Mouse (Mus musculus): ENCODE results near the gene Ptprn2. TPM values are rescaled to one million over a fixed set of nuclear protein-coding genes. Genes with fewer than 3 reads are reported as not detected.

The Ptprn2 gene
- polyA plus RNA-seq, 1 experiment from 2014 or later = 0.05 TPM

DNA sequence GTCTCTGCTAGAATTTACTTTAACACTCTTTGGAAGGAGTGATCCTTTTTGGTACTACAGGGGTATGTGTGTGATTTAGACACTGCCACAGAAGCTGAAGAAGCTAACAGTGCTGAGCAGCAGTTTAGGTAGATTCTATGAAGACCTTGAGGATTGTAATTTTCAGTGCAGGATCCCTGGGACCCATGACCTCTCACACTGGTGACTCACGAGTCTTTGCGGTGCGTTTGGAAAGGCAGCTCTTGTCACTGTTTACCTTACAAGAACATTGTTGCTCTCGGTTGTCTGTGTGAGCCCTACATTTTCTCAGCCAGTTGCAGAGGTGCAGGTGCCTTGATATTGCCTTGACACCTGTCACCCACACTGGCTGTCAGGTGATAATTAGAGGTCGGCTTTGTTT, 431.3 kb downstream of the Ptprn2 start:
- Histone ChIP-seq H3K27me3 (no peaks in the 10 kb centered on the region), H3K4me2 (no peak overlapping the region), H3K9ac (no peak overlapping the region), H3K27ac (no peak overlapping the region), H3K4me1 (replicated peaks) (no peaks in the 10 kb centered on the region), H3K9me3 (replicated peaks) (no peaks in the 10 kb centered on the region), H3K4me3 (replicated peaks) (no peak overlapping the region), H3K36me3 (no peaks in the 10 kb centered on the region)
- 69% methylated on average over 5 of the region's 5 CpGs for WGBS (ENCODE audit: insufficient replicate concordance)
- ATAC-seq (ENCODE audit: low read depth) = no peak
- no peak for DNase-seq

DNA sequence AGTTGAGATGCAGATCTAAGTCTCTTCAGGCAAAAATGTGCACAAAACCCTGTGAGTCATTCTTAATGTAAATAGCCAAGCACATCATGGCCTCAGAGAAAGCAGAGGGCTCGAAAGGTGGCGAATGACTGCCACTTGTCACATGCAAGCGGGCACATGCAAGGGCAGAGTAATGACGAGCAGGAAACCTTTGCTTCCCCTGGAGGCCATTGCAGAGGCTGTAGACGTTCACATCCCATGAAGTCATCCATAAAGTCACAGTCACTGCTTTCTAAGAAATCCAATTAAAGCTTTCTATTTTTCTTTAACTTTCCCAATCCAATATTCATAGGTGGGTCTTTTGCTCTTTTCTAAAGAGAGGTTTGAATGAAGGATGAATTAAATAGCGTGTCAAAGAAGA, 433.7 kb downstream of the Ptprn2 start:
- Histone ChIP-seq H3K9ac (no peak overlapping the region), H3K4me3 (replicated peaks) (no peak overlapping the region), H3K4me1 (replicated peaks) (no peaks in the 10 kb centered on the region), H3K9me3 (replicated peaks) (no peaks in the 10 kb centered on the region), H3K27me3 (no peaks in the 10 kb centered on the region), H3K36me3 (no peaks in the 10 kb centered on the region), H3K27ac (no peak overlapping the region), H3K4me2 (no peak overlapping the region)
- DNase-seq = no peak
- no peak for ATAC-seq (ENCODE audit: low read depth)
- WGBS (ENCODE audit: insufficient replicate concordance) = 59% methylated on average over 6 of the region's 6 CpGs

DNA sequence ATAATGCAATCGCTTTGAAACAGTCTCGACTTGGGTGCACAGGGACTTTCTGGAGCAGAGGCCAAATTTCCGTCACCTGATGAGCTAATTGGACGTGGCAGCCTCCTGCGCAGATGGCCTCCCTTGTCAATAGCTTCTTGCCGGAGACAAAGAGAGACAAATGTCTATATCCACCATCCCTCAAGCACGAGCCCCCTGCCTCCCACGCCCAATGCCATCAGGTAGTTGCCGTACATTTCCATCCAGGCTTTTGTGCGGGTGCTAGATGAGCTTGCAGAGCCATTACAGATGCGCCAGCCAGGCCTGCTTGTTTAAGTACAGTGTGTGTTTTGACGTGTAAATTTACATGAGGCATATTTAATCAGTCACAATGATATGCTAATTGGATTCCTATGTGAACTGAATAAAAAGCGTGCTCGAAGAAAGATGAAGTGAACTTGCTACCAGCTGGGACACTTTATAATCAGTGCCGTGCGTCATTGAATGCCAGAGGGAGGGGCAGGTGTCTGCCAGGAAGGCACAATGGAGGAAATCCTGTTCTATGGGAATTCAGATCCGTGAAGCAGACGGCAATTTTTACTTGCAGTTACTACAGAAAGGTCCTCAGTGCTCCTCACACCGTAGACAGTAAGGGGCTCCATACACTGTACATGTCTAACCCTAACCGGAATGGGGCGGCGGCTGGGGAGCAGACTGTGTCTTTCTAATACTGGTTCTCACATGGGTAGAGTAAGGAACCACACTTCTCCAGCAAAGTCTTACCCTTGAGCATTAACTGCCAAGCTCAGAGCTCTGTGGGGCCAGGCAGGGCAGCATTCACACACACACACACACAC, 434.4 kb downstream of the Ptprn2 start:
- WGBS (ENCODE audit: insufficient replicate concordance) = 73% methylated on average over 22 of the region's 22 CpGs
- DNase-seq = no peak
- Histone ChIP-seq H3K9ac (no peak overlapping the region), H3K9me3 (replicated peaks) (no peaks in the 10 kb centered on the region), H3K4me2 (no peak overlapping the region), H3K4me3 (replicated peaks) (no peak overlapping the region), H3K27me3 (no peaks in the 10 kb centered on the region), H3K27ac (no peak overlapping the region), H3K36me3 (no peaks in the 10 kb centered on the region), H3K4me1 (replicated peaks) (no peaks in the 10 kb centered on the region)
- ATAC-seq (ENCODE audit: low read depth) = no peak

DNA sequence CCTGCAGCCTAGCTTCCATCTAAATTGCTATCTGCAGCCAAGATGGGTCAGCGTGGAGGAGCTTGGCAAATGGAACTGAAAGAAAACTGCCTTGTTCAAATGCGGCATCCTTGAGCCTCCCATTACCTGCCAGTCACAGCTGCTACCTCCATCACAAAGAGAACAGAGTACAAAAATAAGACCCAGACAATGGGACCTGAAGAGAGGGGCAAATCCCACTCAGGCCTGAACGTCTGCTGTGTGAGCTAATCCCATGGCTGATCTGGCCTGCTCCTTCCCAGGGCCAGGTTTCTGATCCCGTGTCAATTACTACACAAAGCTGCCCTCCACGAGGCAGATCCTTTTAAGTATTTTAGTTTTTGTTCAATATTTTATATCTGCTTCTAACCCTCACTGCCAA, 441.6 kb downstream of the Ptprn2 start:
- no peak overlapping the region for H3K4me3 ChIP-seq (replicated peaks)
- ATAC-seq (ENCODE audit: low read depth) (no peak), DNase-seq (no peak)
- 68% methylated on average over 5 of the region's 5 CpGs for WGBS (ENCODE audit: insufficient replicate concordance)
- no peak overlapping the region for H3K27ac ChIP-seq
- no peak overlapping the region for H3K9ac ChIP-seq
- H3K4me1 ChIP-seq (replicated peaks) = no peaks in the 10 kb centered on the region
- H3K36me3 ChIP-seq = no peaks in the 10 kb centered on the region
- no peak overlapping the region for H3K4me2 ChIP-seq
- no peaks in the 10 kb centered on the region for H3K27me3 ChIP-seq
- no peaks in the 10 kb centered on the region for H3K9me3 ChIP-seq (replicated peaks)

- Histone ChIP-seq H3K4me3 (replicated peaks) (no peak overlapping the region), H3K4me2 (no peak overlapping the region), H3K4me1 (replicated peaks) (no peaks in the 10 kb centered on the region), H3K27ac (no peak overlapping the region), H3K27me3 (no peaks in the 10 kb centered on the region), H3K9me3 (replicated peaks) (no peaks in the 10 kb centered on the region), H3K36me3 (no peaks in the 10 kb centered on the region), H3K9ac (no peak overlapping the region)
- DNase-seq = no peak
- no peak for ATAC-seq (ENCODE audit: low read depth)
- WGBS (ENCODE audit: insufficient replicate concordance) = 66% methylated on average over 1 of the region's 1 CpGs
Observed at GRCm38 (mm10) chr12:116927516-116927915, 442.0 kb downstream of the Ptprn2 start.

- no peak overlapping the region for H3K4me3 ChIP-seq (replicated peaks)
- H3K9me3 ChIP-seq (replicated peaks) = no peaks in the 10 kb centered on the region
- ATAC-seq (ENCODE audit: low read depth) (no peak), DNase-seq (no peak)
- no peak overlapping the region for H3K27ac ChIP-seq
- H3K36me3 ChIP-seq = no peaks in the 10 kb centered on the region
- H3K27me3 ChIP-seq = no peaks in the 10 kb centered on the region
- WGBS (ENCODE audit: insufficient replicate concordance) = 56% methylated on average over 3 of the region's 3 CpGs
- H3K4me1 ChIP-seq (replicated peaks) = no peaks in the 10 kb centered on the region
- H3K9ac ChIP-seq = no peak overlapping the region
- no peak overlapping the region for H3K4me2 ChIP-seq
Observed at GRCm38 (mm10) chr12:116938158-116938854, 452.8 kb downstream of the Ptprn2 start.

- H3K36me3 ChIP-seq = no peaks in the 10 kb centered on the region
- H3K4me2 ChIP-seq = no peak overlapping the region
- no peaks in the 10 kb centered on the region for H3K4me1 ChIP-seq (replicated peaks)
- no peak overlapping the region for H3K9ac ChIP-seq
- no peak overlapping the region for H3K27ac ChIP-seq
- 58% methylated on average over 5 of the region's 5 CpGs for WGBS (ENCODE audit: insufficient replicate concordance)
- H3K9me3 ChIP-seq (replicated peaks) = no peaks in the 10 kb centered on the region
- ATAC-seq (ENCODE audit: low read depth) = no peak
- no peak overlapping the region for H3K4me3 ChIP-seq (replicated peaks)
- no peaks in the 10 kb centered on the region for H3K27me3 ChIP-seq
- DNase-seq = no peak
Observed at GRCm38 (mm10) chr12:116943883-116944282, 458.4 kb downstream of the Ptprn2 start.

DNA sequence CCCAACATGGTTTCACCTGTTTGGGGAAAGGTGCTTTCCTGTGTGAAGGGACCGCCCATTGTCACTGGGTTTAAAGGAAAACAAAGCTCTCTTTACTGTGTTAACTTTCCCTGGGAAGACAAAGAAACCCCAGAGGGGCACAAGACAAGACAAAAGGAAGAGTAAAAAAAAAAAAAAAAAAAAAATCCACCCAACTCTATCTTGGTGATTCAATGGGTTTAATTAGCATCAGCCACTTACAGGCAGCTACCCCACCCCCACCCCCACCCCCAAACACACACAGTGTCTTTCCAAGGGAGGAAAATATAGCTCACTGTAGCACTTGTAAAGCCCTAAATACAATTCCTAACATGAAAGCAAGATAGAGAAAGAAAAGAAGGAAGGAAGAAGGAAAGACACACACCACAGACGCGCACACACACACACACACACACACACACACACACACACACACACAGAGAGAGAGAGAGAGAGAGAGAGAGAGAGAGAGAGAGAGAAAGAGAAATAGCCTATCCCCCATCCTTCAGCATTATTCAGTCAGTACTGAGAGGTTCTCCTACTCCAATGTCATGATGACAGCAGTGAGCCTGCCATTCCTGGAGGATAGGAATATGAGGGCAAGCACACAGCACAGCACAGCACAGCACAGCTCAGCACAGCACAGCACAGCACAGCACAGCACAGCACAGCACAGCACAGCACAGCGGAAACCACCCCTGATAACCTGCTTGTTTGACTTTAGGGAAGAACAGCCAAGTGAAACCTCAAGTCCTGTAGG, 462.8 kb downstream of the Ptprn2 start:
- WGBS (ENCODE audit: insufficient replicate concordance) = 51% methylated on average over 2 of the region's 4 CpGs
- Histone ChIP-seq H3K9ac (no peak overlapping the region), H3K9me3 (replicated peaks) (no peaks in the 10 kb centered on the region), H3K27me3 (no peaks in the 10 kb centered on the region), H3K27ac (no peak overlapping the region), H3K36me3 (no peaks in the 10 kb centered on the region), H3K4me2 (no peak overlapping the region), H3K4me1 (replicated peaks) (no peaks in the 10 kb centered on the region), H3K4me3 (replicated peaks) (no peak overlapping the region)
- ATAC-seq (ENCODE audit: low read depth) = no peak
- no peak for DNase-seq

GRCm38 (mm10) chr12:116949726-116950125, 464.2 kb downstream of the Ptprn2 start:
- Histone ChIP-seq H3K4me1 (replicated peaks) (no peaks in the 10 kb centered on the region), H3K27me3 (no peaks in the 10 kb centered on the region), H3K9ac (no peak overlapping the region), H3K9me3 (replicated peaks) (no peaks in the 10 kb centered on the region), H3K4me3 (replicated peaks) (no peak overlapping the region), H3K27ac (no peak overlapping the region), H3K4me2 (no peak overlapping the region), H3K36me3 (no peaks in the 10 kb centered on the region)
- ATAC-seq (ENCODE audit: low read depth) (no peak), DNase-seq (no peak)
- WGBS (ENCODE audit: insufficient replicate concordance) = 46% methylated on average over 3 of the region's 3 CpGs

DNA sequence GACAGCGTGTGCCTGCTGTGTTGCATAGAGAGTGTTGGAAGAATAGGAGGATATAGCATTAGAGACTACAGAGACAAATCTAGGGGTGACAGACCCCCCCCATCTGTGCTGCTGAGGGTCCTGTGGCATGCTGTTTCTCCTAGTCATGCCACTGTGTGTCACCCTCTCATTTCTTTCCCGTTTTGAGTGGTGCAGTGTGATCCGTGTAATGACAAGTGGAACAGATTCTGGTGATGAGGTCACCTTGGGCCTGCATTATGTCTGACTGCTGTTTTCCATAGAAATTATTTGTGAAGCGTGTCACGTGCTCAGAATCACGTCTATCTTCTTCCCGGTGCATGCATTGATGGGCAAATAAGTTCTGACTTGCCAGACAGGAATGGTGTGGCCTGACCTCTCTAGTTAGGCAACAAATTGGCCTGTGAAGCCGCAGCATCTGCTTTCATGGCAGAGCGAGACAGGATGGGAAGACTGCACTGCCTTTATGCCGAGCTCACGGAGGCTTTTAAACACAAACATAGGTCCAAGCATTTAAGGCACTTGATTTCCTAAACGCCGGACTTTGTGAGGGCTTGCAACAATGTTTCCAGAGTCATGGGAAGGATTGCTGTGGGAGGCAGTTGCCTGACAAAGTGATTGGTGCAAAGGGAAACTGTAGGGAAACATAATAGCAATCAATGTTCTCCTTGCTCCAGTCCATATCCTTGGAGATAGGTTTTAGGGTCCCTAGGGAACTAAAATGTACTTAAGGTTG, 467.1 kb downstream of the Ptprn2 start:
- Histone ChIP-seq H3K4me3 (replicated peaks) (no peak overlapping the region), H3K27ac (no peak overlapping the region), H3K4me1 (replicated peaks) (no peaks in the 10 kb centered on the region), H3K36me3 (no peaks in the 10 kb centered on the region), H3K9ac (no peak overlapping the region), H3K4me2 (no peak overlapping the region), H3K27me3 (no peaks in the 10 kb centered on the region), H3K9me3 (replicated peaks) (no peaks in the 10 kb centered on the region)
- DNase-seq (no peak), ATAC-seq (ENCODE audit: low read depth) (no peak)
- 69% methylated on average over 13 of the region's 13 CpGs for WGBS (ENCODE audit: insufficient replicate concordance)

- no peak overlapping the region for H3K27ac ChIP-seq
- WGBS (ENCODE audit: insufficient replicate concordance) = 67% methylated on average over 2 of the region's 2 CpGs
- DNase-seq (no peak), ATAC-seq (ENCODE audit: low read depth) (no peak)
- no peaks in the 10 kb centered on the region for H3K36me3 ChIP-seq
- no peaks in the 10 kb centered on the region for H3K27me3 ChIP-seq
- no peak overlapping the region for H3K4me2 ChIP-seq
- no peak overlapping the region for H3K4me3 ChIP-seq (replicated peaks)
- no peaks in the 10 kb centered on the region for H3K4me1 ChIP-seq (replicated peaks)
- H3K9ac ChIP-seq = no peak overlapping the region
- no peaks in the 10 kb centered on the region for H3K9me3 ChIP-seq (replicated peaks)
Observed at GRCm38 (mm10) chr12:116959164-116959563, 473.6 kb downstream of the Ptprn2 start.

Measured in liver, embryonic 13.5 days (tissue).